Mouse (Mus musculus) megakaryocyte, embryonic 14.5 days (primary cell): ENCODE results near the gene Pcbp2. TPM values are rescaled to one million over a fixed set of nuclear protein-coding genes. Genes with fewer than 3 reads are reported as not detected.

Experiments
- H3K27me3 ChIP-seq: replicated peaks from 2 replicates; pipeline ENCODE3; 2012; ENCODE audit warnings: inconsistent platforms
- H3K36me3 ChIP-seq: replicated peaks from 2 replicates; pipeline ENCODE3; 2012; ENCODE audit warnings: low read length, inconsistent platforms, mixed read lengths
- H3K4me1 ChIP-seq: 2 replicates; pipeline ENCODE4 v1.6.1; 2012; ENCODE audit warnings: inconsistent platforms
- H3K4me3 ChIP-seq: replicated peaks from 2 replicates; pipeline ENCODE3; 2012; ENCODE audit warnings: moderate library complexity, mild to moderate bottlenecking, inconsistent platforms
- H3K9me3 ChIP-seq: 2 replicates; pipeline ENCODE4 v1.6.1; 2012; ENCODE audit warnings: inconsistent platforms
- FLI1 ChIP-seq: IDR thresholded peaks from 2 replicates; pipeline ENCODE4 v1.6.1; 2012; ENCODE audit warnings: low read length, inconsistent platforms, mixed read lengths
- GATA1 ChIP-seq: IDR thresholded peaks from 3 replicates; pipeline ENCODE4 v1.6.1; 2012; ENCODE audit warnings: mixed read lengths, low read length, inconsistent platforms, borderline replicate concordance
- polyA plus RNA-seq: library from polyadenylated mRNA; stranded (reverse); fragments of >175 nt; gene quantifications from 2 replicates; pipeline ENCODE4 v1.2.3, GENCODE M21; 2012; ENCODE audit warnings: low replicate concordance; ENCODE audit not compliant: insufficient read depth

Pcbp2 gene
- polyA plus RNA-seq, 1 experiment = 404 TPM

DNA sequence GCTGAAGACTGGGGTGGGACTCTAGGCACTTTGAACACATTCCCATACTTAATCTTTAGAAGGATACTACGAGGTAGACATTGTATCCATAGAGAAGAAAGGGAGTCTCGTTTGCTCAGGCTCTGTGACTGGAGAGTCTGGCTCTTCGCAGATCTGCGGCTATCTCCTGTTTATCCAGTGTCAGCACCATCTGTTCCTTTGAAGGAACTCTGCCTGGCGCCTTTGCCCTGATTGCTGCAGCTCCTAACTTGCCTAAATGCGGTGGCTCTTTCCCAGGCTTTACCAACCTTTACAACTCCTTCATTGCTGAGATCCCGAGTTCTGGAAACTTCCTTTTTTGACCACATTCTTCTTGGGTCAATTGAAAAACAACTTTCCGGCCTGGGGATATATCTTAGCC lies 21.0 kb upstream of the Pcbp2 start:
- H3K27me3 ChIP-seq = peaks cover 25% of the 10 kb centered on the region

DNA sequence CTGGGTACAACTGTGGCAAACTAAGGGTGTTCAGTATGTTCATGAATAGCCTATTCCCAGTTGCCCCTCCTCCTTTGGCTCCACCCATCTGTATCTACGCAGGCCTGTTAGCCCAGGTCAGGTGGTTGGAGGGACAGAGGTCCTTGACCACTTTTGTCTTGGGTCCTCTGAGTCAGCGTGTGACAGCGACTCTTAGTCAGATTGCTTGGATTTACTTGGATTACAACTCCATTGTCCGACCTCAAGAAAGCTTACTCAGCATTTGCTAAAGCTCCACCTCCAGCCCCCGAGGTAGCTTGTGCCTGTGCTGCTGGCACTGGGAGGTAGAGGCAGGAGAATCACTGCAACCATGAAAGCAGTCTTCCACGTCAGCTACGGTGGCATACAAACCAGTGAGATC lies 19.4 kb upstream of the Pcbp2 start:
- Histone ChIP-seq H3K9me3 (no peaks in the 10 kb centered on the region), H3K4me3 (no peak overlapping the region), H3K4me1 (peaks cover 32% of the 10 kb centered on the region), H3K27me3 (peaks cover 16% of the 10 kb centered on the region), H3K36me3 (no peaks in the 10 kb centered on the region)
- no peak for TF ChIP-seq GATA1
- no peak for TF ChIP-seq FLI1

More for the DNA sequence above, 21.0 kb upstream of the Pcbp2 start:
- TF ChIP-seq GATA1 (no peak), FLI1 (no peak)
- Histone ChIP-seq H3K4me3 (no peak overlapping the region), H3K36me3 (no peaks in the 10 kb centered on the region), H3K9me3 (no peaks in the 10 kb centered on the region), H3K4me1 (peaks cover 37% of the 10 kb centered on the region)

DNA sequence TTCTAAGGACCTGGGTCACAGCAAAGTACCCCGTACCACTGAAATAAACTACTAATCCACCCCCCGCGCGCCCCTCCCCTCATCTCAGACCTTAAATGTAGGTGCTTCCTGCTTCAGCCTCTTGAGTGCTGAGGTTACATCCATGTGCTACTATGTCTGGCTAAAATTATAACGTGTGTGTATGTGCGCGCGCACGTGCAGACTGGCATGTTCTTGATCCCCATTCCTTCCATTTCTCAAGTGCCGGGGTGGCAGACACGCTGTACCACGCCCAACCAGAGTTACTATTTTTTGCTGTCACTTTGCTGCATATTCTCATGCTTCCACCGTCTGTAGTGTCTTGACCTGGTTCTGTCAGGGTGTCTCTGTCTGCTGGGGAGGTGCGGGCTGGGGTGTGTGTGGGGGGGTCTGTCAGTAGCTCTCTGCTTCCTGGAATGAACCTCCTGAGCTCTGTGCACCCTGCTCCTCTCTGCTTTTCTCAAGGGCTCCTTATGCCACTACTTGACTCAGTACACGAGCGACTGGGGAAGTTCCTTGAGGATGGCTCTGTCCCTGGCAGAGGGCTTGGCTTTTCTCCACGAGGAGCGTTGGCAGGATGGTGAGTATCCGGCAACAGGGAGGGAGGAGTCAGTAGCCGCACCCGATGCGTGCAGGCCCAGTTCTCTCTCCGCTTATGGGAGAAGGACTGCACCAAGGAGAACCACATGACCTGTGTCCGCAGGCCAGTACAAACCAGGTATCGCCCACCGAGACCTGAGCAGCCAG lies 18.5 kb upstream of the Pcbp2 start:
- Histone ChIP-seq H3K9me3 (no peaks in the 10 kb centered on the region), H3K4me1 (peaks cover 28% of the 10 kb centered on the region), H3K4me3 (no peak overlapping the region), H3K36me3 (no peaks in the 10 kb centered on the region), H3K27me3 (peaks cover 13% of the 10 kb centered on the region)
- TF ChIP-seq GATA1 (no peak), FLI1 (no peak)

- Histone ChIP-seq H3K36me3 (peaks cover 5% of the 10 kb centered on the region), H3K4me1 (peaks cover 48% of the 10 kb centered on the region), H3K4me3 (no peak overlapping the region), H3K9me3 (no peaks in the 10 kb centered on the region), H3K27me3 (peaks cover 9% of the 10 kb centered on the region)
- TF ChIP-seq GATA1 (no peak), FLI1 (no peak)
These were observed 14.3 kb upstream of the Pcbp2 start for GRCm38 (mm10) chr15:102455993-102456392.

GRCm38 (mm10) chr15:102458050-102458736 lies 12.1 kb upstream of the Pcbp2 start:
- Histone ChIP-seq H3K27me3 (no peaks in the 10 kb centered on the region), H3K36me3 (peaks cover 20% of the 10 kb centered on the region), H3K4me3 (peak overlapping the region; percentile 94), H3K4me1 (peaks cover 55% of the 10 kb centered on the region), H3K9me3 (no peaks in the 10 kb centered on the region)
- TF ChIP-seq FLI1 (no peak), GATA1 (no peak)

DNA sequence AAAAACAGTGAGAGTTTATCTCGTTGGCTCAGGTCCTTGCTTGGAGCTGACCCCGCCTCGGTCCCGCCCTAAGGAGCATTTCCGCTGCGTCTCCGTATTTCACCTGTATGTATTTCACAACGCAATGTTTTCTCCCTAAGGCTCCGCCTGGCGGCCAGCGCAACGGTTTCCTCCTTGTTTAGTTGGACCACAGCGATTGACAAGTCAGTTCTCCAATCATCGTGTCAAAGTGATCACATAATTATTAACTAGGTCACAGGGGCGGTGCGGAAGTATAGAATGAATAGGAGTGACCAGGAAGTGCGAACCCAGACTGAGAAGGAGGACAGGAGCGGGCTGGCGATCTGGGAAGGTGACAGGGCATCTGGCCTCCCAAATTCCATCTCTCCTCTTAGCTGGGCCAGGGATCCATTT lies 11.4 kb upstream of the Pcbp2 start, which contains the start of gene Prr13:
Prr13 (plus strand) TSS at position 125 of the 414 bp plus-strand sequence.
- H3K4me1 ChIP-seq = peaks cover 62% of the 10 kb centered on the region
- TF ChIP-seq FLI1 = no peak
- no peak for TF ChIP-seq GATA1

GRCm38 (mm10) chr15:102459381-102459780 lies 11.0 kb upstream of the Pcbp2 start:
- Histone ChIP-seq H3K4me3 (peak overlapping the region; percentile 94), H3K36me3 (peaks cover 30% of the 10 kb centered on the region), H3K27me3 (no peaks in the 10 kb centered on the region), H3K9me3 (no peaks in the 10 kb centered on the region), H3K4me1 (peaks cover 66% of the 10 kb centered on the region)
- TF ChIP-seq GATA1 (no peak), FLI1 (no peak)

More for the DNA sequence above, 11.4 kb upstream of the Pcbp2 start, which contains the start of gene Prr13:
- Histone ChIP-seq H3K27me3 (no peaks in the 10 kb centered on the region), H3K9me3 (no peaks in the 10 kb centered on the region), H3K4me3 (peak within 1 kb of the TSS; percentile 94), H3K36me3 (peaks cover 27% of the 10 kb centered on the region)

GRCm38 (mm10) chr15:102459847-102460246 lies 10.5 kb upstream of the Pcbp2 start:
- Histone ChIP-seq H3K4me1 (peaks cover 70% of the 10 kb centered on the region), H3K36me3 (peaks cover 33% of the 10 kb centered on the region), H3K9me3 (no peaks in the 10 kb centered on the region), H3K4me3 (peak overlapping the region; percentile 94), H3K27me3 (no peaks in the 10 kb centered on the region)
- TF ChIP-seq FLI1 (no peak), GATA1 (no peak)

GRCm38 (mm10) chr15:102460409-102460808 lies 9.9 kb upstream of the Pcbp2 start:
- Histone ChIP-seq H3K4me3 (peak overlapping the region; percentile 94), H3K4me1 (peaks cover 75% of the 10 kb centered on the region), H3K36me3 (peaks cover 38% of the 10 kb centered on the region), H3K9me3 (no peaks in the 10 kb centered on the region), H3K27me3 (no peaks in the 10 kb centered on the region)
- TF ChIP-seq FLI1 (no peak), GATA1 (no peak)

DNA sequence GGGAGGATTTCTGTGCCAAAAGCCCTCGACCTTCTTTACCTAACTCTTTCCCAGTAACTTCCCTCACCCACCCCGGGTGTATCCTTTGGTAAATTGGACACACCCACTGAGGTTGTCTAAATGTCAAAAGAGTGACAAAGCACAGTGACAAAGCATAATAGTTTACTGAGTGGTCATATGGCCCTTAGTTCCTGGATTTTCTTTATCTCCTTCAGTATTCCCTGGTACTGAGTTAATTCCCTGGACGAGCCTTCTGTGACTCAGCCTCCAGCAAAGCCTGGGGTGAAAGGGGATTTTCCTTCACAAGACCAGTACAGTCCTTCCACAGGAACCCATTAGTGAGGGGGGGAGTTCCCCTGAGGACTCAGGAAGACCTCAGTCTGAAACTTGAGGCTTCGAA lies 9.4 kb upstream of the Pcbp2 start:
- Histone ChIP-seq H3K4me1 (peaks cover 77% of the 10 kb centered on the region), H3K27me3 (no peaks in the 10 kb centered on the region), H3K9me3 (no peaks in the 10 kb centered on the region), H3K36me3 (peaks cover 44% of the 10 kb centered on the region), H3K4me3 (peak overlapping the region; percentile 94)
- TF ChIP-seq GATA1 (no peak), FLI1 (no peak)
